Mouse (Mus musculus): ENCODE results near the gene Rab8a. TPM values are rescaled to one million over a fixed set of nuclear protein-coding genes. Genes with fewer than 3 reads are reported as not detected.

Gene Rab8a
- polyA plus RNA-seq, 1 experiment from 2014 or later, result 105 TPM

DNA sequence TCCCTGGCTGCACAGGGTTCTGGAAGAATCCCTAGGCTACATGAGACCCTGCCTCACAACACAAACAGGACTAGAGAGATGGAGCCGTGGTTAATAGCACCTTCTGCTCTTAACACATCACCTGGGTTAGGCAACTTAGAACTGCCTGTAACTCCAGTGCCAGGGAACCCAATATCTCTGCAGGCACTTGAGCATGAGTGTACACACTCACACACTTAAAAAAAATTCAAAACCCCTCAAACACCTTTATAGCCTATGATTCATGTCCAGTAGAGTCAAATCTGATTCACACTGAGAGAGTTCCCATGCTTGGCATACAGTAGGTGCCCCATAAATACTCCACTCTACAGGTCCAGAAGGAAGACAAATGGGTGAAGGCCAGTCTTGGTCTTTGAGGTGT is 28.6 kb upstream of the Rab8a start:
- H3K4me3 ChIP-seq (replicated peaks; ENCODE audit: low read length), result no peak overlapping the region
- 81% methylated on average over 1 of the region's 1 CpGs for WGBS
- no peaks in the 10 kb centered on the region for H3K36me3 ChIP-seq (ENCODE audit: control insufficient read depth, insufficient read depth)
- H3K4me1 ChIP-seq (replicated peaks; ENCODE audit: control insufficient read depth, insufficient read depth, low read length), result peaks cover 15% of the 10 kb centered on the region
- no peak overlapping the region for H3K4me2 ChIP-seq (ENCODE audit: low read length)
- no peak overlapping the region for H3K9ac ChIP-seq (replicated peaks; ENCODE audit: low read depth, low read length)
- no peaks in the 10 kb centered on the region for H3K27me3 ChIP-seq (replicated peaks; ENCODE audit: control insufficient read depth, insufficient read depth, low read length)
- no peak for ATAC-seq
- H3K27ac ChIP-seq (ENCODE audit: low read length), result no peak overlapping the region
- H3K9me3 ChIP-seq (ENCODE audit: control insufficient read depth, low read length), result no peaks in the 10 kb centered on the region

DNA sequence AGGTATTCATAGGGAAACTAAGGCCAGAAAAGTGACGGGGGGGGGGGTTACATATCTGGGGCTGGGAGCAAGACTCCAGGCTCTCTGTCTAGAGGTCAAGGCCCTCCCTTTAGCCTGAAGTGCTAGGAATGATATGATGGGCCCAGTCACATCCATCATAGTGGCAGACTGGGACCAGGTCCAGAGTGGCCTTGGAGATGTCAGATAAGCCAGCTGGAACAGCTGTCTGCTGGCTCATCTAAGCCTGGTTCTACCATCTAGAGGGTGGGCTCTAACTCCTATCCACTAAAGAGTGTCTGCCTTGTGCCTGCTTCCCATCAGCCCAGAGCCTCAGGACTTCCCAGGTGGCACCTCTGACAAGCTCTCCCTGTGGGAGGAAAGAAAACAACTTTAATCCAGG is 28.1 kb upstream of the Rab8a start:
- H3K9me3 ChIP-seq (ENCODE audit: control insufficient read depth, low read length), result no peaks in the 10 kb centered on the region
- H3K9ac ChIP-seq (replicated peaks; ENCODE audit: low read depth, low read length), result no peak overlapping the region
- no peak overlapping the region for H3K4me3 ChIP-seq (replicated peaks; ENCODE audit: low read length)
- peaks cover 15% of the 10 kb centered on the region for H3K4me1 ChIP-seq (replicated peaks; ENCODE audit: control insufficient read depth, insufficient read depth, low read length)
- ATAC-seq, result no peak
- no peaks in the 10 kb centered on the region for H3K27me3 ChIP-seq (replicated peaks; ENCODE audit: control insufficient read depth, insufficient read depth, low read length)
- 78% methylated on average over 1 of the region's 1 CpGs for WGBS
- no peaks in the 10 kb centered on the region for H3K36me3 ChIP-seq (ENCODE audit: control insufficient read depth, insufficient read depth)
- H3K27ac ChIP-seq (ENCODE audit: low read length), result no peak overlapping the region
- no peak overlapping the region for H3K4me2 ChIP-seq (ENCODE audit: low read length)

DNA sequence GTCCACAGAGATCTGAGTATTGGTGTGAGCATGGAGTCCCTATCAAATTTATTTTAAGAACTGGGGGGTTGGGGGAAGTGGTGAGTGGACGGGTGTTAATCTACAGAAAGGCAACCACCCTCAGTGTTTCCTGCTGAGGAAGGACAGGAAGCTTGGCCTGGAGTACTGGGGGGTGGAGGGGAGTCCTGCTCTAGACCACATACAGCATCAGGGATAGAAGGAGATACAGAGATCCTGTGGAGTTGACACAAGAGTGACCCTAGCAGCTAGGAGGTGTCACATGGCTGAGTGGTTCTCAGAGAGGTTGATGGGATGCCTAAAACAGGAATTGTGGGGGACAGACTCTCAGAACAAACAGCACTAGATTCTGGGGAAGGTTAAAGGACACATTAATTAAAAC is 27.5 kb upstream of the Rab8a start:
- 81% methylated on average over 1 of the region's 1 CpGs for WGBS
- Histone ChIP-seq H3K27me3 (replicated peaks; ENCODE audit: control insufficient read depth, insufficient read depth, low read length) (no peaks in the 10 kb centered on the region), H3K4me1 (replicated peaks; ENCODE audit: control insufficient read depth, insufficient read depth, low read length) (peaks cover 15% of the 10 kb centered on the region), H3K4me3 (replicated peaks; ENCODE audit: low read length) (no peak overlapping the region), H3K27ac (ENCODE audit: low read length) (no peak overlapping the region), H3K9ac (replicated peaks; ENCODE audit: low read depth, low read length) (no peak overlapping the region), H3K36me3 (ENCODE audit: control insufficient read depth, insufficient read depth) (0 out of 2 replicates have a peak, but pooled peaks cover under 1% of the 10 kb centered on the region), H3K9me3 (ENCODE audit: control insufficient read depth, low read length) (no peaks in the 10 kb centered on the region), H3K4me2 (ENCODE audit: low read length) (no peak overlapping the region)
- ATAC-seq, result no peak

DNA sequence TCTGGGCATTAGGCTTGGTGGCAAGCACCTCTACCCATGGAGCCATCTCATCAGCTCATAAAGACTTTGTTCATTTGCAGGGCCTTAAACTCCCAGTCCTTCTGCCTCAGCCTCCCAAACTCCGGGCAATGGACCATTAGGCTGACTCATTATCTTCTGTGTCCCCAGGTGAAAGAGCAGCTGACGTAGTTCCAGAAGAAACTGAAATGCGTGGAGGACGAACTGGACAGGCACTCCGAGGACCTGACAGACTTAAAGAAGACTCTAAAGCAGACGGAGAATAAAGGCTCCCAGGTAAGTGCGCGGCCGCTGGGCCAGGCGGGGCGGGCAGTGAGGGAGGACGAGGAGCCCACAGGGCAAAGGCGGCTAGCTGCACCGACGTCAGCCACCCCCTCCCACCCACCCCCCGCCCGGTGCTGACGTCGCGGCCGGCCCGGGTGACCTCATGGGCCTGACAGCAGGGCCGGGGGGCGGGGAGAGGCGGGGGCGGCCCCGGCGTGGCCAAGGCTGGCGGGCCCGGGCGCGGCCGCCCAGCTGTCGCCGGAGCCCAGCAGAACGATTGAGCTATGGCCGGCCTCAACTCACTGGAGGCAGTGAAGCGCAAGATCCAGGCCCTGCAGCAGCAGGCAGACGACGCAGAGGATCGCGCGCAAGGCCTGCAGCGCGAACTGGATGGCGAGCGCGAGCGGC is 26.1 kb upstream of the Rab8a start, which contains the start of gene Tpm4:
Gene Tpm4, plus strand, starts transcription at position 220 of the 690 bp plus-strand sequence.
- Histone ChIP-seq H3K4me3 (replicated peaks; ENCODE audit: low read length) (peak within 1 kb of the TSS; percentile 89), H3K27me3 (replicated peaks; ENCODE audit: control insufficient read depth, insufficient read depth, low read length) (no peaks in the 10 kb centered on the region), H3K9me3 (ENCODE audit: control insufficient read depth, low read length) (no peaks in the 10 kb centered on the region), H3K9ac (replicated peaks; ENCODE audit: low read depth, low read length) (peak within 1 kb of the TSS; percentile 85), H3K27ac (ENCODE audit: low read length) (peak within 1 kb of the TSS; percentile 86), H3K36me3 (ENCODE audit: control insufficient read depth, insufficient read depth) (peaks cover 12% of the 10 kb centered on the region), H3K4me2 (ENCODE audit: low read length) (peak within 1 kb of the TSS; percentile 88), H3K4me1 (replicated peaks; ENCODE audit: control insufficient read depth, insufficient read depth, low read length) (peaks cover 15% of the 10 kb centered on the region)
- peak; percentile 72 for ATAC-seq
- 1% methylated on average over 41 of the region's 49 CpGs for WGBS

DNA sequence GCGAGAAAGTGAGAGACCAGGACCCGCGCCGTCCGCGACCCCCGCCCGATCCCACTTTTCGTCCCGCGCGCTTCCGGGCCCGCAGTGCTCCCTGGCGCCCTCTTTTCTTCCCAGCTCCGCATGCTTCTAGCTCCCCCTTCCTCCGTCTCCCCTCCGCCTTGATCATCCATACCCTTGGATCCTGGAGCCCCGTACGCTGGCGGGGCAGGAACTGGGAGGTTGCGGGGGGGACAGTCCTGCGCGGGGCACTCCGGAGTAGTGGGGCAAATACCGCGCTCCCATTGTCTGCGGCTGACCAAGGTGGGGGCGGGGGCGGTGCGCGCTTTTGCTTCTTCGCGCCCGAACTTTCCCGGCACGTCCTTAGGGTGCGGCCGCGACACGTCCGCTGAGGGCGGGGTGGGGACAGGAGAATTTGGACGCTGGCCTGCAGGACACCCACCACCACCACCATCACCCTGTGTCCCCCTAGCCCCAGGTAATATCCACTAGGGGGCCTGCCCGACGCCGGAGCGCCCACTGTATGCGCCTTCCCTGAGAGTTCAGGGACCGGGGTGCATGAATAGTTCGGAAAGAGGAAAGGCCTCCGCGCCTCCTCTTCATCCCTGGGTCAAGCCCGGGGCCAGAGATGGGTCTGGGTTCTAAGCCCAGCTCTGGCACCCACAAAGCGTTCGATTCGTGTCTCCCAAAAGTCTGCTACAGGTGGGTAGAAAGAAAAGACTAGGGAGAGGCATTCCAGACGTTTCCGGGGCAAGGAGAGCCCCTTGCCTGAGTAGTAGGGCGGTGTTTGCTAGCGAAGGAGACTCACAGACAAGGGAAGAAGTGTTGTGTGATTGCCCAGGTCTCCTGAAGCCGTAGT is 25.3 kb upstream of the Rab8a start:
- peak overlapping the region; percentile 85 for H3K9ac ChIP-seq (replicated peaks; ENCODE audit: low read depth, low read length)
- peak overlapping the region; percentile 88 for H3K4me2 ChIP-seq (ENCODE audit: low read length)
- peak overlapping the region; percentile 86 for H3K27ac ChIP-seq (ENCODE audit: low read length)
- under 1% methylated on average over 61 of the region's 62 CpGs for WGBS
- H3K4me3 ChIP-seq (replicated peaks; ENCODE audit: low read length), result peak overlapping the region; percentile 89
- ATAC-seq, result peak; percentile 69
- no peaks in the 10 kb centered on the region for H3K9me3 ChIP-seq (ENCODE audit: control insufficient read depth, low read length)
- H3K36me3 ChIP-seq (ENCODE audit: control insufficient read depth, insufficient read depth), result peaks cover 12% of the 10 kb centered on the region
- H3K27me3 ChIP-seq (replicated peaks; ENCODE audit: control insufficient read depth, insufficient read depth, low read length), result no peaks in the 10 kb centered on the region
- peaks cover 15% of the 10 kb centered on the region for H3K4me1 ChIP-seq (replicated peaks; ENCODE audit: control insufficient read depth, insufficient read depth, low read length)

DNA sequence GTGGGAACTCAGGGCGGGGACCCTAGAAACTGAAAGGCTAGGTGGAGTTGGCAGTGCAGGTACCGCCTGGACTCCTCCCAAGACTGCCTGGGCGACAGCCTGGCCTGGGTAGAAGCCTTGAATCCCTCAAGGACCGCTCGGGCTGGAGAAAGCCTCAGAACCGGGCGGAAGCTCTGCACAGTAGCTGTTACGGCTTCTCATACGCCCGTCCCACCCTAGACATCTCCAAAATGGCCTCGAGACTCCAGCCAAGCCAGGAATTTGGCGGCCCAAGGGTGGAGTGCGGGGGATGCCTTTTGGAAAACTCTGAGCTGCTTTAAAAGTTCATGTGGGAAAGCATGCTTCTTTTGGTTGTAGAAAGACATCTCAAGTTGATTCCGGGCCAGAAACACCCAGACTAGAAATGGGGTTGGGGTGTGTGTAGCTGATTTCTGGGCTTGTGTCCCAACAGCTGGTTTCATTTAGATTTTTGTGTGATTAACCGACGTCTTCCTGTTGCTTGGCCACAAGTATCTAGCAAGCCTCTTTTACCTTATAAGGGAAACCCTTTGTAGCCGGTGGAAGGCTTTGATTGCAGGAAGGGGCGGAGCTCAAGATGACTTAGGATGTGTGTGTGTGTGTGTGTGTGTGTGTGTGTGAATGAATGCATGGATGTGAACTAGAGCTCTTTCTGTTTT is 24.6 kb upstream of the Rab8a start:
- ATAC-seq, result peak; percentile 47
- no peaks in the 10 kb centered on the region for H3K9me3 ChIP-seq (ENCODE audit: control insufficient read depth, low read length)
- peak overlapping the region; percentile 85 for H3K9ac ChIP-seq (replicated peaks; ENCODE audit: low read depth, low read length)
- H3K27me3 ChIP-seq (replicated peaks; ENCODE audit: control insufficient read depth, insufficient read depth, low read length), result no peaks in the 10 kb centered on the region
- H3K36me3 ChIP-seq (ENCODE audit: control insufficient read depth, insufficient read depth), result peaks cover 12% of the 10 kb centered on the region
- under 1% methylated on average over 18 of the region's 18 CpGs for WGBS
- peaks cover 15% of the 10 kb centered on the region for H3K4me1 ChIP-seq (replicated peaks; ENCODE audit: control insufficient read depth, insufficient read depth, low read length)
- H3K4me3 ChIP-seq (replicated peaks; ENCODE audit: low read length), result peak overlapping the region; percentile 89
- H3K27ac ChIP-seq (ENCODE audit: low read length), result peak overlapping the region; percentile 86
- peak overlapping the region; percentile 88 for H3K4me2 ChIP-seq (ENCODE audit: low read length)

DNA sequence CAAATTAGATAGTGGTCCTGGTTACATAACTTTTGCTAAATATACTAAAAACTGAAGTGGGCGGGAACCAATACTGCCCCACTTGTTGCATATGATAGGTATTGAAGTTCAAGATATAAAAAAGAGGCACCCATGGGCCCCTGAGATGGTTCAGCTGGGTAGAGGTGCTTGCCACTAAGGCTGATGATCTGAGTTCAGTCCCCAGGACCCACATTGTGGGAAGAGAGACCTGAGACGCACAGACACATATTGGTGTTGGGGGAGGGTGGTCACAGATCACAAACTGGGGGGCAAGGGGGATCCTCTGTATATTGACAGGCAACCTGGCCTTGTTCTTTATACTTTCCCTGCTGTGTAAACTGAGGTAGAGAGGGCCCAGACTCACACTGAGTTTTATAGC is 23.6 kb upstream of the Rab8a start:
- H3K4me2 ChIP-seq (ENCODE audit: low read length), result no peak overlapping the region

DNA sequence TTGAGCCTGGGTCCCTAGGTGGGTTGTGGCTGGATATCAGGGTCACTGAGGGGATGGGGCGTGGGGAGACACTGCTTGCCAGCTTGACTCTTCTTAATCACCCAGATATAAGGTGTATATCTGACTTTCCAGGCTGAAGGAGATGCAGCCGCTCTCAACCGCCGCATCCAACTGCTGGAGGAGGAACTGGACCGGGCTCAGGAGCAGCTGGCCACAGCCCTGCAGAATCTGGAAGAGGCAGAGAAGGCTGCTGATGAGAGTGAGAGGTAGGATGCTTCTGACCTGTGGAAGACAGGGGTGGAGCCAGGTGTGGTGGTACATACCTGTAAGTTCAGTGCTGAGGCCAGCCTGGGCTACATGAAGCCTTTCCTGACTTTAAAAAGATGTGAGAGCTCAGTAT is 22.5 kb upstream of the Rab8a start:
- no peak overlapping the region for H3K4me3 ChIP-seq (replicated peaks; ENCODE audit: low read length)
- no peaks in the 10 kb centered on the region for H3K9me3 ChIP-seq (ENCODE audit: control insufficient read depth, low read length)
- H3K36me3 ChIP-seq (ENCODE audit: control insufficient read depth, insufficient read depth), result peaks cover 12% of the 10 kb centered on the region
- H3K9ac ChIP-seq (replicated peaks; ENCODE audit: low read depth, low read length), result no peak overlapping the region
- peaks cover 15% of the 10 kb centered on the region for H3K4me1 ChIP-seq (replicated peaks; ENCODE audit: control insufficient read depth, insufficient read depth, low read length)
- H3K27ac ChIP-seq (ENCODE audit: low read length), result no peak overlapping the region
- H3K27me3 ChIP-seq (replicated peaks; ENCODE audit: control insufficient read depth, insufficient read depth, low read length), result no peaks in the 10 kb centered on the region
- H3K4me2 ChIP-seq (ENCODE audit: low read length), result no peak overlapping the region
- no peak for ATAC-seq
- 99% methylated on average over 5 of the region's 5 CpGs for WGBS

More for the DNA sequence above, 23.6 kb upstream of the Rab8a start:
- Histone ChIP-seq H3K9me3 (ENCODE audit: control insufficient read depth, low read length) (no peaks in the 10 kb centered on the region), H3K27ac (ENCODE audit: low read length) (no peak overlapping the region), H3K9ac (replicated peaks; ENCODE audit: low read depth, low read length) (no peak overlapping the region), H3K4me3 (replicated peaks; ENCODE audit: low read length) (no peak overlapping the region), H3K4me1 (replicated peaks; ENCODE audit: control insufficient read depth, insufficient read depth, low read length) (peaks cover 15% of the 10 kb centered on the region), H3K36me3 (ENCODE audit: control insufficient read depth, insufficient read depth) (peaks cover 12% of the 10 kb centered on the region), H3K27me3 (replicated peaks; ENCODE audit: control insufficient read depth, insufficient read depth, low read length) (no peaks in the 10 kb centered on the region)
- 96% methylated on average over 2 of the region's 2 CpGs for WGBS
- ATAC-seq, result no peak

DNA sequence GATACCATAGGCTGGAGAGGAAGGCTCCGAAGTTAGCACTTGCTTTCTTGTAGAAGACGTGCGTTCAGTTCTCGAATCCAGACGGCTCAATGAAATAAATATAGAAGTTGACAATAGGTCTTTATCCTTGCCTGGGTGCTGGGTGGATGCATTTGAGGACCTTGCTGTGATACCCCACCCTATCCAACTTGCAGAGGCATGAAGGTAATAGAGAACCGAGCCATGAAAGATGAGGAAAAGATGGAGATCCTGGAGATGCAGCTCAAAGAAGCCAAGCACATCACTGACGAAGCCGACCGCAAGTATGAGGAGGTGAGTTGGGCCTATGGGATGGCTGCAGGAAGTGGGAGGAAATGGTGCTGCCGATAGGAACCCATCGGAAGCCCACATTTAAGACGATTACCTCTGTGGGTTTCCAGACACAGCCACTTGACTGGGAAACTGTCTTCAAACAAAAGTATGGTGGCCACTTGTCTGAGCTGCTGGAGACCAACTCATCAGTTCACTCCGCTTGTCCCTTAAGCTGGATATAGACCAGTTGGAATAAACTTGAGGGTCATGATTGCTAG is 17.7 kb upstream of the Rab8a start:
- Histone ChIP-seq H3K27me3 (replicated peaks; ENCODE audit: control insufficient read depth, insufficient read depth, low read length) (no peaks in the 10 kb centered on the region), H3K27ac (ENCODE audit: low read length) (no peak overlapping the region), H3K4me3 (replicated peaks; ENCODE audit: low read length) (no peak overlapping the region), H3K36me3 (ENCODE audit: control insufficient read depth, insufficient read depth) (peaks cover 30% of the 10 kb centered on the region), H3K4me2 (ENCODE audit: low read length) (no peak overlapping the region), H3K9ac (replicated peaks; ENCODE audit: low read depth, low read length) (no peak overlapping the region), H3K9me3 (ENCODE audit: control insufficient read depth, low read length) (no peaks in the 10 kb centered on the region), H3K4me1 (replicated peaks; ENCODE audit: control insufficient read depth, insufficient read depth, low read length) (no peaks in the 10 kb centered on the region)
- WGBS, result 94% methylated on average over 13 of the region's 13 CpGs
- ATAC-seq, result no peak
